Mouse (Mus musculus) left cerebral cortex, adult 2 months (tissue): ENCODE measurements around the gene Nup133. TPM values are rescaled to one million over a fixed set of nuclear protein-coding genes. Genes with fewer than 3 reads are reported as not detected.

Experiments used
- DNase-seq, 2 experiments: peaks; one replicate each; pipeline ENCODE4 v3.0.0; 2021 to 2022; ENCODE audit warnings: low spot score in 2 of 2, mixed read lengths in 1 of 2; ENCODE audit errors: extremely low spot score in 1 of 2
- H3K27ac ChIP-seq: fragments of 200-600 bp; 2 replicates; pipeline ENCODE4 v1.8.1; 2022
- H3K4me3 ChIP-seq: fragments of 200-600 bp; 2 replicates; pipeline ENCODE4 v1.8.1; 2022
- CTCF ChIP-seq: fragments of 200-600 bp; IDR thresholded peaks from 2 replicates; pipeline ENCODE4 v1.8.1; 2022; ENCODE audit warnings: antibody characterized with exemption, mild to moderate bottlenecking, moderate library complexity
- intact Hi-C: fragments of 180-260 bp; cut with DNase I; formaldehyde crosslinking; loops from one replicate; pipeline ENCODE4 v1.15.1; 2025
- total RNA-seq, 2 experiments: library from RNA; stranded (reverse); gene quantifications; 2 replicates each; pipeline ENCODE4 v1.2.3; 2021

The Nup133 gene
- total RNA-seq, 2 experiments from 2014 or later = 22.6 to 25.6 TPM

GRCm38 (mm10) chr8:123882412-123882811 is 66.7 kb downstream of the Nup133 start:
- no peak for TF ChIP-seq CTCF
- Histone ChIP-seq H3K4me3 (no peak overlapping the region), H3K27ac (peak overlapping the region; percentile 98)
- no peak for DNase-seq
- intact Hi-C loops = loop anchor here (10.0 kb wide), 1 partner anchor 158 kb away; no protein-coding TSS in a partner anchor

GRCm38 (mm10) chr8:123880821-123881350 is 68.2 kb downstream of the Nup133 start:
- peak; percentile 5; the same call in 1 of the 2 replicates for TF ChIP-seq CTCF
- Histone ChIP-seq H3K27ac (peak overlapping the region; percentile 98), H3K4me3 (no peak overlapping the region)
- intact Hi-C loops = loop anchor here (2.0 to 10.0 kb wide), 2 partner anchors 40 to 156 kb away; no protein-coding TSS in a partner anchor
- no peak for DNase-seq

GRCm38 (mm10) chr8:123880271-123880670 is 68.8 kb downstream of the Nup133 start:
- peak; percentile 65 to 69 for DNase-seq
- Histone ChIP-seq H3K27ac (peak overlapping the region; percentile 98), H3K4me3 (no peak overlapping the region)
- intact Hi-C loops = loop anchor here (2.0 to 10.0 kb wide), 2 partner anchors 39 to 155 kb away; no protein-coding TSS in a partner anchor
- TF ChIP-seq CTCF = no peak

- TF ChIP-seq CTCF = no peak
- Histone ChIP-seq H3K4me3 (no peak overlapping the region), H3K27ac (peak overlapping the region; percentile 78)
- intact Hi-C loops = loop anchor here (2.0 kb wide), 1 partner anchor 19 kb away; no protein-coding TSS in a partner anchor
- no peak for DNase-seq
Measured at GRCm38 (mm10) chr8:123877865-123878264, 71.2 kb downstream of the Nup133 start.

- intact Hi-C loops = no loop called here
- TF ChIP-seq CTCF = no peak
- DNase-seq = peak in 1 of 2 experiments; percentile 57
- Histone ChIP-seq H3K4me3 (no peak overlapping the region), H3K27ac (peak overlapping the region; percentile 95)
Measured at GRCm38 (mm10) chr8:123874324-123874723, 74.7 kb downstream of the Nup133 start.

GRCm38 (mm10) chr8:123873364-123873763 is 75.7 kb downstream of the Nup133 start:
- intact Hi-C loops = no loop called here
- no peak for DNase-seq
- no peak overlapping the region for H3K4me3 ChIP-seq
- peak overlapping the region; percentile 36; the same call in 1 of the 2 replicates for H3K27ac ChIP-seq
- TF ChIP-seq CTCF = no peak

GRCm38 (mm10) chr8:123872048-123872447 is 77.0 kb downstream of the Nup133 start:
- H3K27ac ChIP-seq = peak overlapping the region; percentile 28; the same call in 1 of the 2 replicates
- H3K4me3 ChIP-seq = no peak overlapping the region
- no peak for TF ChIP-seq CTCF
- DNase-seq = no peak
- intact Hi-C loops = no loop called here

GRCm38 (mm10) chr8:123866971-123867370 is 82.1 kb downstream of the Nup133 start:
- TF ChIP-seq CTCF = no peak
- no peak for DNase-seq
- intact Hi-C loops = no loop called here
- no peak overlapping the region for H3K4me3 ChIP-seq
- no peak overlapping the region for H3K27ac ChIP-seq

GRCm38 (mm10) chr8:123865786-123866185 is 83.3 kb downstream of the Nup133 start:
- intact Hi-C loops = no loop called here
- Histone ChIP-seq H3K27ac (no peak overlapping the region), H3K4me3 (no peak overlapping the region)
- DNase-seq = no peak
- no peak for TF ChIP-seq CTCF

- TF ChIP-seq CTCF = no peak
- DNase-seq = no peak
- H3K27ac ChIP-seq = peak overlapping the region; percentile 97
- intact Hi-C loops = no loop called here
- peak overlapping the region; percentile 74 for H3K4me3 ChIP-seq
Measured at GRCm38 (mm10) chr8:123860386-123860785, 88.7 kb downstream of the Nup133 start.

- Histone ChIP-seq H3K4me3 (peak within 1 kb of the TSS; percentile 74), H3K27ac (peak within 1 kb of the TSS; percentile 97)
- TF ChIP-seq CTCF = no peak; the same call in none of the 2 replicates
- intact Hi-C loops = loop anchor here (2.0 kb wide), 2 partner anchors 19 kb away; no protein-coding TSS in a partner anchor
- DNase-seq = peak; percentile 71 to 72
Measured at GRCm38 (mm10) chr8:123859648-123860259, 89.3 kb downstream of the Nup133 start, which contains the start of gene Ccsap. Ccsap (minus strand) TSS chr8:123860209.

GRCm38 (mm10) chr8:123858941-123859647 is 90.0 kb downstream of the Nup133 start:
- TF ChIP-seq CTCF = peak; percentile 22
- intact Hi-C loops = loop anchor here (2.0 kb wide), 2 partner anchors 18 to 20 kb away; no protein-coding TSS in a partner anchor

More at GRCm38 (mm10) chr8:123858941-123859647, 90.0 kb downstream of the Nup133 start:
- peak; percentile 91 to 92 for DNase-seq
- Histone ChIP-seq H3K4me3 (peak overlapping the region; percentile 74), H3K27ac (peak overlapping the region; percentile 97)
